Comparison of ENCODE assay signal across 29 mouse cellular contexts in genomic region chr7:107236854-107237253, GRCm38 (mm10). TPM values are rescaled to one million over a fixed set of nuclear protein-coding genes. Genes with fewer than 3 reads are reported as not detected.
DNase-seq lines count a peak whose midpoint lies in the region; ATAC-seq lines count a peak whose summit lies in the region.
"Had no signal": no experiment of that assay in that cellular context is flagged by ENCODE, and none has a peak within 500 bp of the region (broad histone marks: within the 10 kb centered on the region; RNA-seq: fewer than 3 reads in every experiment).

No protein-coding gene starts in this region.

- no peak overlapping the region for H3K9ac ChIP-seq in hindbrain, embryonic 11.5 days (ENCODE audit: low read depth, low read length)
- H3K9ac ChIP-seq: embryonic facial prominence, embryonic 15.5 days; heart, embryonic 15.5 days; hindbrain, embryonic 12.5 days had no signal

- 22% methylated on average over 3 of the region's 3 CpGs for WGBS in hindbrain, embryonic 11.5 days
- 19% methylated on average over 3 of the region's 3 CpGs for WGBS in hindbrain, embryonic 10.5 days

- intact Hi-C loops in left cerebral cortex, postnatal 10 days (cut with DNase I): loop anchor here (5.0 to 10.0 kb wide), 2 partner anchors 290 to 398 kb away; no protein-coding TSS in a partner anchor

- H3K4me2 ChIP-seq in hindbrain, embryonic 11.5 days (replicated peaks; ENCODE audit: low read depth, low read length): no peak overlapping the region
- H3K4me2 ChIP-seq: embryonic facial prominence, embryonic 15.5 days; heart, embryonic 11.5 days; heart, embryonic 15.5 days; hindbrain, embryonic 12.5 days had no signal

- no peaks in the 10 kb centered on the region for H3K27me3 ChIP-seq in hindbrain, embryonic 11.5 days (ENCODE audit: control insufficient read depth, insufficient read depth, low read length)
- no peaks in the 10 kb centered on the region for H3K27me3 ChIP-seq in hindbrain, embryonic 10.5 days (ENCODE audit: insufficient read depth, poor library complexity, severe bottlenecking)
- H3K27me3 ChIP-seq: embryonic facial prominence, embryonic 15.5 days; heart, embryonic 15.5 days; hindbrain, embryonic 12.5 days had no signal

- no peaks in the 10 kb centered on the region for H3K36me3 ChIP-seq in hindbrain, embryonic 11.5 days (ENCODE audit: control insufficient read depth, insufficient read depth, low read length)
- no peaks in the 10 kb centered on the region for H3K36me3 ChIP-seq in hindbrain, embryonic 10.5 days
- H3K36me3 ChIP-seq: embryonic facial prominence, embryonic 15.5 days; forebrain, embryonic 10.5 days; heart, embryonic 15.5 days; hindbrain, embryonic 12.5 days had no signal

- ATAC-seq in hindbrain, embryonic 11.5 days (ENCODE audit: low FRiP score): peak; percentile 66; the same call in 1 of the 2 replicates
- ATAC-seq: forebrain, embryonic 16.5 days; hindbrain, embryonic 16.5 days; inflammation-experienced regulatory T-cells, adult 6 months had no signal

- H3K9me3 ChIP-seq in hindbrain, embryonic 11.5 days (ENCODE audit: control insufficient read depth, low read length): no peaks in the 10 kb centered on the region
- H3K9me3 ChIP-seq in hindbrain, embryonic 10.5 days: no peaks in the 10 kb centered on the region
- H3K9me3 ChIP-seq: embryonic facial prominence, embryonic 15.5 days; forebrain, embryonic 10.5 days; heart, embryonic 15.5 days; hindbrain, embryonic 12.5 days had no signal

- no peak overlapping the region for H3K27ac ChIP-seq in hindbrain, embryonic 11.5 days (ENCODE audit: low read depth, low read length)
- H3K27ac ChIP-seq in hindbrain, embryonic 10.5 days: no peak overlapping the region
- H3K27ac ChIP-seq: embryonic facial prominence, embryonic 15.5 days; forebrain, embryonic 10.5 days; heart, adult 2 months; heart, embryonic 15.5 days; hindbrain, embryonic 12.5 days had no signal

- no peaks in the 10 kb centered on the region for H3K4me1 ChIP-seq in hindbrain, embryonic 11.5 days (replicated peaks; ENCODE audit: control insufficient read depth, insufficient read depth, low read length)
- peaks cover 6% of the 10 kb centered on the region for H3K4me1 ChIP-seq in hindbrain, embryonic 10.5 days (replicated peaks)
- H3K4me1 ChIP-seq: embryonic facial prominence, embryonic 15.5 days; heart, embryonic 15.5 days; hindbrain, embryonic 12.5 days had no signal

- no peak overlapping the region for H3K4me3 ChIP-seq in hindbrain, embryonic 11.5 days (ENCODE audit: low read depth, low read length)
- no peak overlapping the region for H3K4me3 ChIP-seq in hindbrain, embryonic 10.5 days
- H3K4me3 ChIP-seq: embryonic facial prominence, embryonic 15.5 days; erythroblast, embryonic 14.5 days; forebrain, embryonic 10.5 days; heart, adult 2 months; heart, embryonic 15.5 days; hindbrain, embryonic 12.5 days had no signal

- DNase-seq in hindbrain, embryonic 11.5 days (ENCODE audit: low spot score): peak; percentile 4
- DNase-seq in hindbrain, embryonic 10.5 days (ENCODE audit: low spot score): no peak
- DNase-seq in ES-CJ7 (ENCODE audit: low read depth, low spot score): peak; percentile 98
- peak; percentile 100 for DNase-seq in R1 (ENCODE audit: low read depth, low spot score)
- no peak for DNase-seq in urinary bladder, adult 18-20 months (ENCODE audit: low spot score in 2 of 2)
- DNase-seq in urinary bladder, postnatal 36 days (ENCODE audit: low spot score in 2 of 2): no peak
- no peak for DNase-seq in left cerebral cortex, postnatal 10 days (ENCODE audit: extremely low spot score in 1 of 2, low spot score in 2 of 2)
- DNase-seq: adrenal gland, adult 2 months; adrenal gland, postnatal 25 days; cerebellum, adult 8-10 months; cerebellum, postnatal 14 days; gastrocnemius, postnatal 14 days; heart, adult 2 months; kidney, adult 11 months; kidney, adult 9 months had no signal

RNA-seq across cellular contexts. Expression of gene Rbmxl2, which starts 27.6 kb away (rescaled TPM):
- not detected in 2 replicates for polyA plus RNA-seq in hindbrain, embryonic 11.5 days (2014; fragmentation: Nextera tagmentation; extraction: Ambion mirVana)
- polyA plus RNA-seq in hindbrain, embryonic 10.5 days (2016; fragmentation: Nextera tagmentation; extraction: Ambion mirVana): not detected in 2 replicates
- not detected for total RNA-seq in left cerebral cortex, postnatal 10 days (2021)
- total RNA-seq: adrenal gland, adult 2 months; adrenal gland, postnatal 25 days; common myeloid progenitor, adult 5-6 weeks; gastrocnemius, adult 18-20 months; gastrocnemius, postnatal 14 days; heart, adult 2 months; heart, postnatal 25 days had no signal
- polyA plus RNA-seq: adrenal gland, adult 2 months; embryonic facial prominence, embryonic 11.5 days; embryonic facial prominence, embryonic 15.5 days; erythroblast, embryonic 14.5 days; forebrain, embryonic 10.5 days; forebrain, embryonic 16.5 days; frontal cortex, adult 2 months; heart, adult 2 months; heart, embryonic 11.5 days; heart, embryonic 15.5 days; hindbrain, embryonic 12.5 days; hindbrain, embryonic 16.5 days; inflammation-experienced regulatory T-cells, adult 6 months had no signal

Comparison
In these comparisons a context has a peak if more than half of its experiments do, and no peak if none do; other contexts are left out.
1. DNase-seq: peak in hindbrain, embryonic 11.5 days (single experiment), ES-CJ7 (single experiment) and R1 (single experiment); none in hindbrain, embryonic 10.5 days (single experiment), urinary bladder, adult 18-20 months (0 of 2), urinary bladder, postnatal 36 days (0 of 2) and left cerebral cortex, postnatal 10 days (0 of 2).